Mouse (Mus musculus) inflammation-experienced regulatory T-cells, adult 16 weeks (primary cell): ENCODE data around the gene 5031439G07Rik. TPM values are rescaled to one million over a fixed set of nuclear protein-coding genes. Genes with fewer than 3 reads are reported as not detected.

Experiments
- polyA plus RNA-seq: library from polyadenylated mRNA; unstranded; fragments of 100-300 nt; shearing (Covaris generic); gene quantifications from one replicate; pipeline ENCODE4 v1.2.1, GENCODE M21; 2017

5031439G07Rik gene
- polyA plus RNA-seq, result 2.3 TPM

GRCm38 (mm10) chr15:84987874-84988825, at the start of gene 5031439G07Rik:
TSS of gene 5031439G07Rik (minus strand) at chr15:84988551.

GRCm38 (mm10) chr15:85028648-85029047, 40.3 kb upstream of the 5031439G07Rik start, which contains the start of gene Fam118a:
TSS of gene Fam118a (plus strand) at chr15:85028948.

GRCm38 (mm10) chr15:85016951-85017664, 28.8 kb upstream of the 5031439G07Rik start, which contains the start of gene Upk3a:
TSS of gene Upk3a (plus strand) at chr15:85017141.

GRCm38 (mm10) chr15:84922884-84923507, 65.4 kb downstream of the 5031439G07Rik start, which contains the start of gene Nup50:
TSS of gene Nup50 (plus strand) at chr15:84923411.

GRCm38 (mm10) chr15:84919938-84920337, 68.4 kb downstream of the 5031439G07Rik start, which contains the start of gene Gm29666:
TSS of gene Gm29666 (minus strand) at chr15:84920038.

Other genes with a start within 250 kb of the 5031439G07Rik start
- 1.6 TPM for gene Phf21b, start 132.5 kb downstream of the 5031439G07Rik start, polyA plus RNA-seq
- gene Gm29666, start 68.5 kb downstream of the 5031439G07Rik start, polyA plus RNA-seq, result 0.35 TPM
- 44.8 TPM for gene Nup50, start 65.1 kb downstream of the 5031439G07Rik start, polyA plus RNA-seq
- not detected for gene Upk3a, start 28.6 kb upstream of the 5031439G07Rik start, polyA plus RNA-seq
- 55.2 TPM for gene Fam118a, start 40.4 kb upstream of the 5031439G07Rik start, polyA plus RNA-seq
- gene Smc1b, start 143.4 kb upstream of the 5031439G07Rik start, polyA plus RNA-seq, result 0.66 TPM
- not detected for gene Ribc2, start 143.5 kb upstream of the 5031439G07Rik start, polyA plus RNA-seq
- gene Fbln1, start 217.4 kb upstream of the 5031439G07Rik start, polyA plus RNA-seq, result 0.11 TPM